Mouse (Mus musculus) hindbrain, embryonic 14.5 days (tissue): ENCODE data around the gene Rhbdd1. TPM values are rescaled to one million over a fixed set of nuclear protein-coding genes. Genes with fewer than 3 reads are reported as not detected.

ENCODE experiments used
- ATAC-seq: fragments of 200-750 bp; cut with Nextera tagmentation; 2 replicates; pipeline ENCODE4 v1.8.0; 2017; ENCODE audit warnings: moderate number of reproducible peaks, mild to moderate bottlenecking, moderate TSS enrichment, moderate library complexity; ENCODE audit not compliant: low FRiP score
- DNase-seq: peaks from one replicate; pipeline ENCODE4 v3.0.0-alpha.2; 2015; ENCODE audit warnings: low spot score
- H3K27ac ChIP-seq: fragments of 300-500 bp; sonication (generic); 2 replicates; pipeline ENCODE4 v1.5.1; 2014; ENCODE audit warnings: mild to moderate bottlenecking, moderate library complexity
- H3K27me3 ChIP-seq: fragments of 300-500 bp; sonication (generic); 2 replicates; pipeline ENCODE4 v1.6.1; 2014; ENCODE audit warnings: mild to moderate bottlenecking, low read length, mixed read lengths; ENCODE audit not compliant: control insufficient read depth, insufficient read depth
- H3K36me3 ChIP-seq: fragments of 300-500 bp; sonication (generic); replicated peaks from 2 replicates; pipeline ENCODE4 v1.6.1; 2014; ENCODE audit not compliant: control insufficient read depth, insufficient read depth
- H3K4me1 ChIP-seq: fragments of 300-500 bp; sonication (generic); replicated peaks from 2 replicates; pipeline ENCODE4 v1.6.1; 2014; ENCODE audit warnings: antibody characterized with exemption, low read length, mixed read lengths; ENCODE audit not compliant: control insufficient read depth, insufficient read depth
- H3K4me2 ChIP-seq: fragments of 300-500 bp; sonication (generic); replicated peaks from 2 replicates; pipeline ENCODE4 v1.6.1; 2014; ENCODE audit warnings: mild to moderate bottlenecking, moderate library complexity
- H3K4me3 ChIP-seq: fragments of 300-500 bp; sonication (generic); replicated peaks from 2 replicates; pipeline ENCODE4 v1.5.1; 2014; ENCODE audit warnings: mild to moderate bottlenecking, low read length
- H3K9ac ChIP-seq: fragments of 300-500 bp; sonication (generic); 2 replicates; pipeline ENCODE4 v1.6.1; 2014
- H3K9me3 ChIP-seq: fragments of 300-500 bp; sonication (generic); 2 replicates; pipeline ENCODE4 v1.6.1; 2016; ENCODE audit warnings: low read length; ENCODE audit not compliant: control insufficient read depth
- WGBS: fragments of 180-500 bp; shearing (Covaris S2); extraction: QIAGEN DNeasy Blood & Tissue Kit; methylation state at CpG from one replicate; pipeline ENCODE4 v1.1.7; 2014; 5-methylcytosine and 5-hydroxymethylcytosine counted together
- polyA plus RNA-seq: library from polyadenylated mRNA; unstranded; fragments of >200 nt; fragmentation: Nextera tagmentation; extraction: Ambion mirVana; gene quantifications from 2 replicates; pipeline ENCODE4 v1.2.1, GENCODE M21; 2014

Gene Rhbdd1
- polyA plus RNA-seq, 1 experiment from 2014 or later = 3.1 TPM

GRCm38 (mm10) chr1:82371636-82372428 is 55.6 kb downstream of the Rhbdd1 start:
- WGBS = 79% methylated on average over 5 of the region's 5 CpGs
- H3K27ac ChIP-seq = no peak overlapping the region
- no peaks in the 10 kb centered on the region for H3K4me1 ChIP-seq
- no peak overlapping the region for H3K4me3 ChIP-seq
- no peaks in the 10 kb centered on the region for H3K36me3 ChIP-seq
- no peak overlapping the region for H3K4me2 ChIP-seq
- no peaks in the 10 kb centered on the region for H3K27me3 ChIP-seq
- no peaks in the 10 kb centered on the region for H3K9me3 ChIP-seq
- no peak overlapping the region for H3K9ac ChIP-seq
- DNase-seq (no peak), ATAC-seq (no peak)

DNA sequence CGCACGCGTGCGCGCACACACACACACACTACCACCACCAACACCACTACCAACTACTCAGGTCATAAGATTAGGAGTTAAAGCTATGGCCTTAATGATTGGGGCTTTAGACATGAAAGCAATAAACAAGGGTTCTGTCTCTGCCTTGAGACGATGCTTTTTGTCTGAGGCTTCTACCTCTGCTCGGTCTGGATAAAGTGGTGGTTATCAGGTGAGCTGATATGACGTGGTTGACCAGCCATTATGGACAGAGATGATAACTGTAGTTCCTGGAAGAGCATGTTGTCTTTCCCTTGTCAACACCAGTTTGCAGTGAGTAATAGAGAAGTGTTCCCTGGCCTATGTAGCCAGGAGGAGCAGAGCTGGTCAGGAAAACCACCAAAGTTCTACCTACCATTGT is 57.7 kb downstream of the Rhbdd1 start:
- Histone ChIP-seq H3K4me2 (no peak overlapping the region), H3K9ac (no peak overlapping the region), H3K9me3 (no peaks in the 10 kb centered on the region), H3K27ac (no peak overlapping the region), H3K27me3 (no peaks in the 10 kb centered on the region), H3K4me3 (no peak overlapping the region), H3K36me3 (no peaks in the 10 kb centered on the region), H3K4me1 (no peaks in the 10 kb centered on the region)
- WGBS = 95% methylated on average over 8 of the region's 8 CpGs
- no peak for DNase-seq
- ATAC-seq = no peak

- no peak overlapping the region for H3K9ac ChIP-seq
- H3K27me3 ChIP-seq = no peaks in the 10 kb centered on the region
- H3K4me2 ChIP-seq = no peak overlapping the region
- H3K9me3 ChIP-seq = no peaks in the 10 kb centered on the region
- no peak overlapping the region for H3K4me3 ChIP-seq
- no peaks in the 10 kb centered on the region for H3K4me1 ChIP-seq
- ATAC-seq (no peak), DNase-seq (no peak)
- 40% methylated on average over 4 of the region's 4 CpGs for WGBS
- H3K27ac ChIP-seq = no peak overlapping the region
- no peaks in the 10 kb centered on the region for H3K36me3 ChIP-seq
Measured at GRCm38 (mm10) chr1:82374831-82375358, 58.6 kb downstream of the Rhbdd1 start.

GRCm38 (mm10) chr1:82375452-82375851 is 59.2 kb downstream of the Rhbdd1 start:
- Histone ChIP-seq H3K36me3 (no peaks in the 10 kb centered on the region), H3K27me3 (no peaks in the 10 kb centered on the region), H3K4me2 (no peak overlapping the region), H3K9me3 (no peaks in the 10 kb centered on the region), H3K4me1 (no peaks in the 10 kb centered on the region), H3K9ac (no peak overlapping the region), H3K4me3 (no peak overlapping the region), H3K27ac (no peak overlapping the region)
- 67% methylated on average over 3 of the region's 3 CpGs for WGBS
- ATAC-seq (no peak), DNase-seq (no peak)

DNA sequence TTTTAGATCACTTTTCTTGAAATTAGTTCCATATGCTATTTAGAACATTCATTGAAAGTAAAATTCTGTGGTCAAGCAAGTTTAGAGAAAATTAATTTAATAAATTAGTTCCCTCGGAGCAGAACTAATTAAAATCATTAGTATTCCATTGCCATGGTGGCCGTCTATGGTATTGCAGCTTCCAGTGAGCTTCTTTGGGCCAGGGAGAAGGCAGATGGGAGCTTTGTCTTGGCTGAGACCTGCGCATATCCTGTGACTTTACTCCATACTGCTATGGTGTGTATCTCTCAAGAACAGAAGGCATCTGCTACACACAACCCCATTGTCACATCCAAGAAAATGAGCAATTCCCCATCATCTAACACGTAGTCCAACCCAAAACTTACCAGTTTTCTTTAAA is 65.7 kb downstream of the Rhbdd1 start:
- no peak overlapping the region for H3K4me3 ChIP-seq
- no peak overlapping the region for H3K9ac ChIP-seq
- no peaks in the 10 kb centered on the region for H3K27me3 ChIP-seq
- H3K4me2 ChIP-seq = no peak overlapping the region
- WGBS = 38% methylated on average over 4 of the region's 4 CpGs
- no peaks in the 10 kb centered on the region for H3K9me3 ChIP-seq
- no peaks in the 10 kb centered on the region for H3K36me3 ChIP-seq
- peaks cover 10% of the 10 kb centered on the region; the same call in 1 of the 2 replicates for H3K4me1 ChIP-seq
- DNase-seq (no peak), ATAC-seq (no peak)
- no peak overlapping the region for H3K27ac ChIP-seq

DNA sequence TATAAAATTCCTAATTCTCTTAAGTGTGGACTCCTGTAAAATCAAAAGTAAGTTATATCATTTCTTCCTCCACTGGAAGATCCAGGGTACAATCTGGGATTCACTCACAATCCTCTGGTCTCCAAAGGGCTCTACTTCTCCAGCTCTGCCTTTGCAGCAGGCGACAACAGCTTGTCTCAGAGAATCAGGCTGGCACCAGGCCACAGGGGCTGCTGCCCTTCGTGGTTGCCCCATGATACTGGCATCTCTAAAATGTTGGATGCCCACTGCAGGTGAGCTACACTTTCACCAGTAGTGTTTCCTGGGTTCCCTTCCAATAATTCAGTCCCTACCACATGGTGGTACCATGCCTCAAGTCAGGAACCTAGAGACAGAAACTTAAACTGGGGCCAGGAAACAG is 67.9 kb downstream of the Rhbdd1 start:
- no peak overlapping the region for H3K4me3 ChIP-seq
- 83% methylated on average over 2 of the region's 2 CpGs for WGBS
- no peaks in the 10 kb centered on the region for H3K27me3 ChIP-seq
- peaks cover 12% of the 10 kb centered on the region; the same call in 1 of the 2 replicates for H3K4me1 ChIP-seq
- no peaks in the 10 kb centered on the region for H3K36me3 ChIP-seq
- no peak for DNase-seq
- H3K9ac ChIP-seq = no peak overlapping the region
- no peak for ATAC-seq
- no peak overlapping the region for H3K4me2 ChIP-seq
- no peaks in the 10 kb centered on the region for H3K9me3 ChIP-seq
- no peak overlapping the region for H3K27ac ChIP-seq

DNA sequence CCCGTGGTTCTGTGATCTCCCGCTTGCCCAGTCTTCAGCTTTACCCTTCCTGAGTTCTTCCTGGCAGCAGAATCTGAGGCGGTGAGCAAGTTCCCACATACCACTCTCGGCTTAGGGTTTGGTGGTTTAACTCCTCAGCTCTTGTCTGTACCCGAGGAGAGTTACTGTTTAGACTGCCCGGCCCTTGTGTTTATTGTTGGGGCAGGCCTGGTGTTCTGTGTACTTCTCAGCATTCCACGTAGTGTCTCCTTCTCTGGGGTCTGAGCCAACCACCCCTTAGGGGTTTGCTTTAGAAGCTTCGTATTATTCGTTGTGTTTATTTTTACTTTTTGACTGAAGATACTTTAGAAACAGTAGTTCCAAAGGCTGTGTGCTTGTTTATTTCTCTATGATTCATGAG is 68.8 kb downstream of the Rhbdd1 start:
- Histone ChIP-seq H3K36me3 (no peaks in the 10 kb centered on the region), H3K4me1 (peaks cover 12% of the 10 kb centered on the region; the same call in 1 of the 2 replicates), H3K4me3 (no peak overlapping the region), H3K27me3 (no peaks in the 10 kb centered on the region), H3K9ac (no peak overlapping the region), H3K9me3 (no peaks in the 10 kb centered on the region), H3K4me2 (no peak overlapping the region), H3K27ac (peak overlapping the region; percentile 9; the same call in 1 of the 2 replicates)
- no peak for ATAC-seq
- whole genome bisulfite sequencing = 45% methylated on average over 9 of the region's 9 CpGs
- no peak for DNase-seq

GRCm38 (mm10) chr1:82385827-82386230 is 69.6 kb downstream of the Rhbdd1 start:
- 20% methylated on average over 4 of the region's 4 CpGs for WGBS
- 0 out of 2 replicates have a peak overlapping the region, but pooled peaks have one; percentile 29 for H3K27ac ChIP-seq

DNA sequence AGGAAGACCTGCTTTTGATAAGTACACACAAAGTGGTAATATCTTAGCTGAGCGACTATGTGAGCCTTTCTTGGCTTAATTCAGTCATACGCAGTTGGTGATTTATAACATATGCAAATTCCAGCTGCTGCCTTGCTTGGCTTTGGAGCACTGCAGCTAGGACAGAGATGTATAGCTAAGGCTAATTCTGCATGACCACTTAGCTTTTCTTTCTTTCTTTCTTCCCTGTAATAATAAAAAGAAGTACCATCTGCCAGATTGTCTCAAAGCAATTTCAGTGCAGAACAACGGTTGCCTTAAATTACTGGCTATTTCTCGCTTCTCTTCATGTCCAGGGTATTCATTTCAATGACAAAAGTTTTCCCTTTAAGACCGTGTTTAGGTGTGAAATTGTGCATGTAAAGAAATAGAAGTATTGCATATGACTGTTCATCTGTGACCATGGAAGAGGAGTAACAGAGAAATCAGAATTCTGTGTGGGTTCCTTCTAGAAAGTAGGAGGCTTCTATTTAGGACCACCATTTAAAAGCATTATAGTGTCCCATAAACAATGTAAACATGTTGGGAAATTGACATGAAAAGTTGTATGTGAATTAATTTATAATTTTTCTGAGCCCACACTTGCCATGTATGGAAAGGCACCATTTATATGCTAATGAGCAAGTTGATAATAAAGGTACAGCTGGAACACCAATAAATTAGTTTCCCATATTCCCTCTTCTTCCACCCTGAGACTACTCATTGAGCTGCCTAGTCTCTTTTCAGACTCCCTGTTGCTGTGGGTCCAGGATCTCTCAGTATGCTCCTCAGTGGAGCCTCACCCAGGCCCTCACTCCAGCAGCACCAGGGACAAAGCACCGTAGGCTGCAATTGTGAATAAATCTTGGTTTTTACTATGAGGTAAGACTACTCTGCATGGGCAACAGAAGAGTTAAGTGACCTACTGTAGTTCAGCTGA is 70.8 kb downstream of the Rhbdd1 start:
- H3K4me2 ChIP-seq = no peak overlapping the region
- peaks cover 12% of the 10 kb centered on the region; the same call in 1 of the 2 replicates for H3K4me1 ChIP-seq
- ATAC-seq (peak; percentile 47; the same call in 1 of the 2 replicates), DNase-seq (no peak)
- no peaks in the 10 kb centered on the region for H3K36me3 ChIP-seq
- no peaks in the 10 kb centered on the region for H3K9me3 ChIP-seq
- no peak overlapping the region for H3K9ac ChIP-seq
- no peak overlapping the region for H3K4me3 ChIP-seq
- 26% methylated on average over 6 of the region's 6 CpGs for WGBS
- no peak overlapping the region for H3K27ac ChIP-seq
- H3K27me3 ChIP-seq = no peaks in the 10 kb centered on the region

More at GRCm38 (mm10) chr1:82385827-82386230, 69.6 kb downstream of the Rhbdd1 start:
- no peak overlapping the region for H3K4me2 ChIP-seq
- H3K4me1 ChIP-seq = peaks cover 12% of the 10 kb centered on the region; the same call in 1 of the 2 replicates
- DNase-seq = no peak
- no peak overlapping the region for H3K4me3 ChIP-seq
- no peaks in the 10 kb centered on the region for H3K9me3 ChIP-seq
- H3K9ac ChIP-seq = no peak overlapping the region
- no peaks in the 10 kb centered on the region for H3K27me3 ChIP-seq
- peak; percentile 63 for ATAC-seq
- H3K36me3 ChIP-seq = no peaks in the 10 kb centered on the region
